Mouse (Mus musculus): ENCODE data around the gene Galns. TPM values are rescaled to one million over a fixed set of nuclear protein-coding genes. Genes with fewer than 3 reads are reported as not detected.
A peak's percentile ranks its signal among the peaks of the same experiment; 100 is the strongest.

Galns gene
- total RNA-seq, 2 experiments from 2014 or later, result 8.6 to 15.5 TPM

DNA sequence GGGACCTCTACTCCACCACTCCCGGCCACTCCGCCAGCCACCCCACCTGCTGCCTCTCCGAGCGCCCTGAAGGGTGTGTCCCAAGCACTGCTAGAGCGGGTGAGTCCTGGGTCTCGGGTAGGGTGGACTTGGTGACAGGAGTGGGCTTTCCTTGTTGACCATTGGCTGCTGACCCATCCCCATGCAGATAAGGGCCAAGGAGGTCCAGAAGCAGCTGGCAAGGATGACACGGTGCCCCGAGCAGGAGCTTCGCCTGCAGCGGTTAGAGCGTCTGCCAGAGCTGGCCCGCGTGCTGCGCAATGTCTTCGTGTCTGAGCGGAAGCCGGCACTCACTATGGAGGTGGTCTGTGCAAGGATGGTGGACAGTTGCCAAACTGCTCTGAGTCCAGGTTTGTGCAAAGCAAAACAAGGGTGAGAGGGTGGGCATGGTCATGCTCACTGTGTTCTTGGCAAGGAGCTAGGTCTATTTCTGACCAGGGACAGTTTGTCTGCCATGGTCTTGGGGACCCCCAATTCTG, 39.5 kb downstream of the Galns start:
- ATAC-seq (replicated peaks; ENCODE audit: low FRiP score, poor library complexity, severe bottlenecking), result no peak

DNA sequence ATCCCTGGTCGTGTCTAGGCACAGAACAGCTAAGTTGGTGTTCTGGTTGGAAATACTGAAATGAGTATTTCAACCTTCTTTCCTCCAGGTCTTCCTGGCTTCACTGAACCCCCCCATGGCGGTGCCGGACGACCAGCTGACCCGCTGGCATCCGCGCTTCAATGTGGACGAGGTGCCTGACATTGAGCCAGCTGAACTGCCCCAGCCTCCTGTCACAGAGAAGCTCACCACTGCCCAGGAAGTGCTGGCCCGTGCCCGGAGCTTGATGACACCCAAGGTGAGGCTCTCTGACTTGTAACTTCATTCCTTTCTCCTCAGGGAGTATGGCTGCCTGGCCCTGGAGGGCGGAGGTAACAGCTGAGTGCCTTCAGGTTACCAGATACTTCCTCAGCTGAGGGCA, 40.1 kb downstream of the Galns start:
- ATAC-seq (replicated peaks; ENCODE audit: low FRiP score, poor library complexity, severe bottlenecking), result no peak

DNA sequence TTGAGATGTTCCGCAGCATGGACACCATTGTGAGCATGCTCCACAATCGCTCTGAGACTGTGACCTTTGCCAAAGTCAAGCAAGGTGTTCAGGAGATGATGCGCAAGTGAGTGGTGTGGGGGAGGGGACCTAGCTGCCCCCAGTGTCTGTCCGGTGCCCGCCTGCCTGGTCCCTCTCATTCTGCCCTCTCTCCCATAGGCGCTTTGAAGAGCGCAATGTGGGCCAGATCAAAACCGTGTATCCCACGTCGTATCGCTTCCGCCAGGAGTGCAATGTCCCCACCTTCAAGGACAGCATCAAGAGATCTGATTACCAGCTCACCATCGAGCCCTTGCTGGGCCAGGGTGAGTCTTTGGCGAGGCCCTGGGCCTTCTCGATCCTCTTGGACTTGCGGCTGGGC, 41.3 kb downstream of the Galns start:
- ATAC-seq (replicated peaks; ENCODE audit: low FRiP score, poor library complexity, severe bottlenecking), result no peak

DNA sequence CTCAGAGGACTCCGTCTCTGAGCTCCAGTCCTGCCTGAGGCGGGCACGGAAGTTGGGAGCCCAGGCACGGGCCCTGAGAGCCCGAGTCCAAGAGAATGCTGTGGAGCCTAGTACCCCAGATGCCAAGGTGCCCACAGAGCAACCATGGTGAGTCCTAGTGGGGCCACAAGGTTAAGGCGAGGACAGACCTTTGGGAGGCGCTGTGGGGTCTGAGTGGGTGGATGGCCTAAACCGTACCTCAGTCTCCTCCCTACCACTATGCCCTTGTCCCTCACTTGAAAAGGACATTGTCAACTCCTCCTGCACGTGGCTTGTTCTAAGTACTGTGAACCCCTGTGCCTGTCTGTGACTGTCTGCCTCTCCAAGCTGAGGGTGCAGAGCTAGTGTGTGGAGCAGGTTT, 41.9 kb downstream of the Galns start:
- ATAC-seq (replicated peaks; ENCODE audit: low FRiP score, poor library complexity, severe bottlenecking), result 0 out of 2 replicates have a peak, but pooled peaks have one; percentile 14

DNA sequence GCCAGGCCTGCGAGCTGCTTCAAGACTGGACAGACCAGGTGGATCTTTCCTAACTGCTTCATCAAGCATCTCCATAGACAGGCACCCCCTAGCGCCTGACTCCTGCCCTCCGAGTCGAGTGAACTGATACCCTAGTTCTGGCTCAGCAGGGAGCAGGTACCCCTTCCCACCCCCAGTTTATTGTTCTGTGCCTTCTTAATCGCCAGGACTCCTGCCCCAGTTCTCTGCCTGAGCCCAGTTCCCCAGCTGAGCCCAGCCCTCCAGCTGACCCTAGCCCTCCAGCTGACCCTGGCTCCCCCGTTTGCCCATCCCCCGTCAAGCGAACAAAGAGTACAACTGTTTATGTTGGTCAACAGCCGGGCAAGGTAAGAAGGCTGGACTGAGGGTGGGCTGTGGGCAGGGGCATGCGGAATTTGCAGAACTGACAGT, 42.4 kb downstream of the Galns start:
- ATAC-seq (replicated peaks; ENCODE audit: low FRiP score, poor library complexity, severe bottlenecking), result peak; percentile 55

DNA sequence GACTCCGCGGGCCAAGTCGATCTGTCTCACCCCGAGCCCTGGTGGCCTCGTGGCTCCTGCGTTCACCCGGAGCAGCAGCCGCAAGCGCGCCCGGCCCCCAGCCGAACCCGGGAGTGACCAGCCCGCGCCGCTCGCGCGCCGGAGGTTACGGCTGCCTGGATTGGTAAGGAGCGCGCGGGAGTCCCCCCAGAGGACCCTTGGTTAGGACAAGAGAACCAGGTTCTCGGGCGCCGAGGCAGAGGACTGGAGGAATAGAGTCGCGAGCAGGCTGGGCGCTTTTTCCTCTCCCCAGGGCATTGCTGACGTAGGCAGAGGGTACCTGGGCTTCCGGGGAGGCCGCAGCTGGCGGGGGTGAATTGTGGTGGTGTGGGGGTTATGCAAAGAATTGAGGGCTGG, 43.2 kb downstream of the Galns start:
- ATAC-seq (replicated peaks; ENCODE audit: low FRiP score, poor library complexity, severe bottlenecking), result peak; percentile 7; the same call in 1 of the 2 replicates

DNA sequence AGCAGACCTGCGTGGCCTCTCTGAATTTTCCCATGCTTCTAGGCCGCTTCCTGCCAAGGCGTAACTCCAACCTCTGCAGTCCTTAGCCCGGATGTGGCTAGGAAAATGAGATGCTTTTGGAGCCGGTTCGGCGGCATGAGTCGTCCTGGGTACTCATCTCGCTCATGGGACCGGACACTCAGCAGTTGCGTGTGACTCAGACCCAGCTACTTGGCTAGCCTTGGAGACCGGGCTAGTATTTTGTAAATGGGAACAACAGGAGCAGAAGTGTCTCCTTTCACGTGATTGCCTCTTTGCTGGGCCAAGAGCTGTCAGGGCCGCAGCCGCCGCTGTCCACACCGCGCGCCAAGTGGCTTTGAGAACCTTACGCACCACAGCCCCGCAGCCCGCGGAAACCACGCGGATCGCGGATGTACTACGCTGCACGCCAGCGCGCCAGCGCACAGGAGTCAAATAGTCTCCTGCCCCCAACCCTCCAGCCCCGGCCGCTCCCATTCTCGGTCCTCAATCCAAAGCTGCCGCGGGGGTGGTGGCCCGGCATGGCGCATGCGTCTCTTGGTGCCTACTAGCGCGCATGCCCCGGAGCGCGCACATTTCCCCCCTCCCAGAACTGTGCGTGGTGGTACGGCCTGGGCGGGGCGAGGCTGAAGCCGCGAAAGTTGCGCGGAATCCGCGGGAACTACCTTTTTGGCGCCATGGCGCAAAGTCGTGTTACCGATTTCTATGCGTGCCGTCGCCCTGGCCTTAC, 43.7 kb downstream of the Galns start, which contains the start of gene Cdt1:
Gene Cdt1 (plus strand): TSS at position 655 of the 748 bp plus-strand sequence.
- ATAC-seq (replicated peaks; ENCODE audit: low FRiP score, poor library complexity, severe bottlenecking), result peak; percentile 87

DNA sequence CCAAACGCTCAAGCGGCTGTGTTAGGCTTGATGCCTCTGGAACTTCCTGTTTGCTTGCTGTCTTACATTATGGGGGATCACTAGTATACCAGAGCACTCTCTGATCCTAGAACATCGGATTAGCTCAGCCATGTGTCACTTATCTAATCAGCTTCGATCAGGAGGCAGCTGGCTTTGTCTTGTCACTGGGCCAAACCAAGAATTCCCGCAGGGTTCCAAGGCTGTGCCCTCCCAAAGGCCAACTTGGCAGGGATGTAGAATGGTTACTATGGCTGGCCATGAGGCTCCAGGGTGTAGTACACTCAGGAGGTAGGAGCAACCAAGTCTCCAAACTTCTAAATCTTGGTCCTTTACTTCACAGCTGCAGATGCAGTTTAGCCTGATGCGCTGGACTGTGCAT, 44.5 kb downstream of the Galns start:
- ATAC-seq (replicated peaks; ENCODE audit: low FRiP score, poor library complexity, severe bottlenecking), result 0 out of 2 replicates have a peak, but pooled peaks have one; percentile 0

DNA sequence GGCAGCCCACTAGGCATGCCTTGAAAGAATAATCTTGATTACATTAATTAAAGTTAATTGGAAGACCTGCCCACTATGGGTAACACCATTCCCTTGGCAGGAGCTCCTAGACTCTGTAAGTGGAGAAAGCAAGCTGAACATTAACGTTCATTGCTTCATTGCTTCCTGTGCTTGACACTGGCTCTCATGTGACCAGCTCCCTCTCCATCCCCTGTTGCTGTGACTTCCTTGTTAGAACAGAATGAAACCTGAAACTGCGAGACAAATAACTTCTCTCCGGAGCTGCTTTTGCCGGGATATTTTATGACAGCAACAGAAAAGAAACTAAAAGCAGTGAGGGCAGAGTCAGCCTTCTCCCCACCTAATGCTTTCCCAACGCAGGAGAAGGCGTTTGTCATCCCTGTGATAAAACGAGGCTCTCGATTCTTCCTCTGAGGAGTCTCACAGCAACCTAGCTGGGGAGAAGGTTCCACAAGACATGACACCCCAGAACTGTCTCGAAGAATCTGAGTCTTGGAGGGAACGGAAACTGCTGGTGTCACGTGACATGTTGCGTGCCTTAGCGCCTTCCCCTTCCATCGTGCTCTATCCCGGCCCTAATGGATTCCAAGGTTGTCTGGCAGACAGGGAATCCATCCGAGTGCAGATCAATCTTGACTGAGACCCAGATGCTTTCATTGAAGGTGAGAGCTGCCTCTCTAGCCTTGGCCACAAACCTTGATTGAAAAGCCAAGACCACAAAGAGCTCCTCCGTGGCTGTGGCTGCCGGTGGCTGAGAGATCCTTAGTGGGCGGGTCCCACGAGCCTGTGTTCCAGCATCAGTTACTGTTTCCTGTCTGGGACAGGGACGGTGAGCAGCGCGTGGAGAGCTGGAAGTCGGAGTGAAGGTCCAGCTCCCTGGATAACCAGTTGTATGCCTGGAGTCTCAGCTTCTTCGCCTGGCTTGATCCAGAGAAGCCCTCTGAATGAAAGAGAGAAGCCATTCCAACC, 46.6 kb downstream of the Galns start:
- no peak for ATAC-seq (replicated peaks; ENCODE audit: low FRiP score, poor library complexity, severe bottlenecking)

DNA sequence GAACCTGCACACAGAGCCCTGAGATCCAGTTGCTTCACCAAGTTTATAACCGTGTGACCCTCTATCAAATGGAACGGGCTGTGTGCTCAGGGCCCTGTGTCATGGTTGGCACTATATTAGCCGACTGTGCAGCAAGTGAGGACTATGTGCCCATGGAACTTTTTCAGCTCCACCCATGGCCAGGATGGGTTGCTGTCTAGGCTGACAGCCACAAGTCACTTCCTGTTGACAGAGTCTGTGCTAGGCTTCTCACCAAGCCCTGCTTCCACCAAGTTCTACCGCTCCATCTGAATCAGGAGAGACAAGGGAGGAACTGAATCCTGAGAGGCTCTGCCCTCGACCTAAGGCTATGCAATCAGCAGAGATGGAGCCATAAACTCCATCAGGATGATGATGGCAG, 50.1 kb downstream of the Galns start:
- ATAC-seq (replicated peaks; ENCODE audit: low FRiP score, poor library complexity, severe bottlenecking), result no peak

DNA sequence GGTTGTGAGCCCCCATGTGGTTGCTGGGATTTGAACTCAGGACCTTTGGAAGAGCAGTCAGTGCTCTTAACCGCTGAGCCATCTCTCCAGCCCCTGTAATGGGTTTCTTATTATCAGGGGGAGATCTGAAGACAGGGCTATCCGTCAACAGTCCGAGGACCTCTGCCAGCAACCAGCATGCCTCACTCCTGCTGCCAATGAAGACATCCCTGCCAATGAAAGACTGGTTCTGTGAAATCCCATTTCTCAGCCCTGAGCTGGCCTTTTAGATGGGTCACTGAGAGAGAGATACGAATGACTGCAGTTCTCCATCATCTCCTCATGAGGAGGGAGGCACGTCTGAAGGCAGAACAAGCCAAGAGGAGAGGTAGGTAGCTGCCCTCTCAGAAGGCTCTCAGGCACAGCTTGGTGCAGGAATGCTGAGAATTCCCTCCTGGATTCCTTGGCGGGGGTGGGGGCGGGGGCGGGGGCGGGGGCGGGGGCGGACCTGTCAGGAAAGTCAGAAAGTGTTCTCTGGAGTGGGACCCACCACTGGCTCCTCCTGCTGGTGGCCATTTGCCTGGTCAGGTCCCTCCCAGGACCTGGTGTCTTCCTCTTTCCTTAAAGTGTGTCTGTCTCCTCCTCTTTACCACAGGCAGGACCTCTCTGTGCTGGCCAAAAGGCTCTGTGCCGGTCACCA, 52.5 kb downstream of the Galns start:
- ATAC-seq (replicated peaks; ENCODE audit: low FRiP score, poor library complexity, severe bottlenecking), result no peak

DNA sequence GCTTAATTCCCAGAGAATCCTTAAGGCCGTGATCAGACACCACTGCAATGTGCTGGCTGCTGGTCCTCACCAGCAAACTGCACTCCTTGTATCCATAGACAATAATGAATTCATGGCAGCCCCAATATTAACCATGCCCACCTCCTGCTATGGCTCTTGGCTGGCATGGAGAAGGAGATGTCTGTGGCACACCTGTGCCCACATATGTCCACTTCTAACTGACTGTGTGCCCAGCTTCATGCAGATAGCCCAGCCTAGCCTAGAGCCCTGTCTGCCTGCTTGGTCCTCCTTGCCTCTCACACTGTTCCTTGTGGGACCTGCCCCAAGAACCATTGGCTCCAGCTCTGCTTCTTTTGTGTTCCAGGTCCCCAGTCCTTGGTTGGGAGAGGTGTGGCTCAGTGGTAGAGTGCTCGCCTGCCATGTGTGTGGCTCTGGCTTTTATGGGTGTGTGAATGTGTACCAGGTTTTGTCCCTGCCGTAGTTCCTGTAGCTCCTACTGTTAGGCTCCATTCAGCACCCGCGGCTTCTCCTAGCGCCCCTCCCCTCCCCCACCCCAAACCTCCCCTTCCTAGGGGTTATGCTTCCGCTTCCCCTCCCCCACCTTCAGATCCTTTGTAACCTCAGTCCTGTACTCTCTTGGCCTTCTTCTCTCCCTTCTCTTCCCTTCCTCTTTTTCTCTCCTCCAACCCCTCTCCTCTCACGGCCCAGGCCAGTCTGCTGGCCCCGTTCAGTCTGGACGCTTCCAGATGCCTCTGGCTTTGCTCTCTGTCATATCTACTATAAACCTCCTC, 53.8 kb downstream of the Galns start:
- ATAC-seq (replicated peaks; ENCODE audit: low FRiP score, poor library complexity, severe bottlenecking), result no peak

DNA sequence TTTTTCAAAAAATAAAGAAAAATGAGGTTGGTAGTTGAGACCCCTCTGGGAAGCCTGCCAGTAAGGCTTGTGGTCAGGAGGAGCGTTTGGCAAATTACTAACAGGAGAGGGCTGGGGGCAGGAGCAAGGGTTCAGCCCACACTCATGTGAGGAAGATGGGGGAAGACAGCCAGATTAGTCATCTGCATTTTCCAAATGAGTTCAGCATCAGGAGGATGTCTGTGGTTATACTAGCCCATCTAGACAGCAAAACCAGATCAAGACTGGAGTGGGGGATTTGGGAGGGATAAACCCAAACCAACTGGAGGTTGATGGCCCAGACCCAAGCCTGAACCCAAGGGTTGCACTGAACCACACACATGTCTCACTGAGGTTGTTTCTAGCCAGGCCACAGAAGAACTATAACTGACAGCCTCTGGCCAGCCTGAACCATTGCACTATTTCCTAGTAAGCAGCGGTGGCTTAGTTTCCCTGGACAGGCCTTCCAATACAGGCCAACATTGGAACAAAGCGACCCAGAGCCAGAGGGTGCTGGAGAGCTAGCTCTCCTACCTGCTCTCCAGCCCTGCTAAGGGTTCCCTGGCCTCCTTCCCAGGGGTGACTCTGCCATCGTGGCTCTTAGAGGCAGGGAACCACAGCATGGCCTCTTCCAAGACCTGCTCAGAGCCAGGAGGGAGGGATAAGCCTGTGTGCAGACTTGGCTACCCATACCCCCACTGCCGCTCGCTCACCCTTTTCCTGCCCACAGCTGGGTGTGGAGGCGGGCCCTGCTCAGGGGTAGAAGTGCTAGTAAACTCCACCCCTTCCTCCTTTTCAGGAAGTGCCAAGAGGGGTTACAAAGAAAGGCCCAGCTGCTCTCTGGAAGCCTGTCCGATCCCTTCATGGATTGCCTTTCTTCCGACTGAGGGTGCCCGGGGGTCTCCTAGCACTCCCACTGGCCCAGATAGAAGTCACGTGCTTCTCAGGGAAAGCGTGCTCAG, 54.9 kb downstream of the Galns start:
- peak; percentile 56 for ATAC-seq (replicated peaks; ENCODE audit: low FRiP score, poor library complexity, severe bottlenecking)

DNA sequence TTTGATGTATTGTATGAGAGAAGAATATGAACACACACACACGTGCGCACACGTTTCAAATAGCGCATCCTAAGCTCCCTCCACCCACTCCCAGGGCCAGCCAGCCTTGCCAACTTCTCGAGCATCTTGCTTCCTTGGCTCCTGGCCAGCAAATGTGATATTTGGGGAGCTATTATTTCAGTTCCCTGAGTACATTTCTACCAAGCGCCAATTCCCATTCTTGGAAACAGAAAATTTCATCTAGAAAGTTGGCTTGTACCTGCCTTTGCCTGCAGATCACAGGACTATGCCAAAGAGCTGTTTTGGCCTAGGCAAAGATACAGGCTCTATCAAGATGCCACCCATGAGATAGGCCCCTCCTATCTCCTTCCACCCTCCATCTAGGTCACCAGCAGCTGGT, 56.5 kb downstream of the Galns start:
- ATAC-seq (replicated peaks; ENCODE audit: low FRiP score, poor library complexity, severe bottlenecking), result no peak

DNA sequence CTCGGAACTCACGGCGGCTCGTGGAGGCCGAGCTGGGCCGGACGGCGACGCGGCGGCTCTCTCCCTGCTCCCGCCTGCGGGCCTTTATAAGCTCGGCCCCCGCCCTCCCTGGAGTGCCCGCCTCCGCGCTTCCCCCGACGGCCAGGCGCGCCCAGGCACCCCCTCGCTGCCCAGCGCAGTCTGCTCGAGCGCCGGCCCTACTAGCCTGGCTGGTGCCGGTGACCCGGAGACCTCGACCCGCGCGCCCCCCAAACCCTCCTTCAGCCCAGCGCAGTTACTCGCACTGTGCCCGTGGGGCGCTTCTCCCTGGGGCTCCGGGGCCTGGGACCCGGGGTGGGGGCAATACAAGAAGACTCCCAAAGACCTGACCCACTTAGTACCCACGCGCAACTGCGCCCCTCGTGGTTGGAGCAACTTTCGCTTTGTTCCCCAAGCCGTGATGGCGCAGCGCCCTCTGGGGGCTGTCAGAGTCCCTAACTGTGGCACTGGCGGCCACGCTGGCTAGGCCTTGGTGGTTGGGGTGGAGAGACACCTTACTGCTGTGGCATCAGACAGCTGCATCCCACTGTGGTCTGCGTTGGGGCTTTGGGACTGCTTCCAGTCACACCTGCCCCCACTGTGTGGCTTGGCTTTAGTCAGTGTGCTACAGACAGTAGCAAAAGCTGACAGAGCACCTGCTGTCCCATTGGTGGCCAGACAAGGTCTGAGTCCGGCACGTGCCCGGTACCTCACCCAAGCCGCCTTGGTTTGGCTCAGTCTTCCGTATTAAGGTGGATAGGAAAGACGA, 59.8 kb downstream of the Galns start, which contains the start of gene Piezo1:
Gene Piezo1 (minus strand): TSS at position 65 of the 787 bp plus-strand sequence.
- peak; percentile 72 for ATAC-seq (replicated peaks; ENCODE audit: low FRiP score, poor library complexity, severe bottlenecking)

DNA sequence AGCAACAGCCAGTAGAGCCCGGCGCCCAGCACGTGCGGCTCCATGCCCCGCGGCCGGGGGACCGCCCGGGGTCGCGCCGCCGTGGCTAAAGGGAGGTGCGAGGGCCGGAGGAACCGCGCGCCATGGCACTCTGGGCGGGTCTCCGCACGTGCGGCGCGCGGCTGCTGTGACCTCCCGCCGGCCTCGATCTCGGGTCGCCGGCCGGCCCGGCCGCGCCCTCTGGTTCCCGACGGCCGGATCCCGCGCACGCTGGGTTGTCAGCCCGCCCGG, 60.3 kb downstream of the Galns start:
- no peak for ATAC-seq (replicated peaks; ENCODE audit: low FRiP score, poor library complexity, severe bottlenecking)

DNA sequence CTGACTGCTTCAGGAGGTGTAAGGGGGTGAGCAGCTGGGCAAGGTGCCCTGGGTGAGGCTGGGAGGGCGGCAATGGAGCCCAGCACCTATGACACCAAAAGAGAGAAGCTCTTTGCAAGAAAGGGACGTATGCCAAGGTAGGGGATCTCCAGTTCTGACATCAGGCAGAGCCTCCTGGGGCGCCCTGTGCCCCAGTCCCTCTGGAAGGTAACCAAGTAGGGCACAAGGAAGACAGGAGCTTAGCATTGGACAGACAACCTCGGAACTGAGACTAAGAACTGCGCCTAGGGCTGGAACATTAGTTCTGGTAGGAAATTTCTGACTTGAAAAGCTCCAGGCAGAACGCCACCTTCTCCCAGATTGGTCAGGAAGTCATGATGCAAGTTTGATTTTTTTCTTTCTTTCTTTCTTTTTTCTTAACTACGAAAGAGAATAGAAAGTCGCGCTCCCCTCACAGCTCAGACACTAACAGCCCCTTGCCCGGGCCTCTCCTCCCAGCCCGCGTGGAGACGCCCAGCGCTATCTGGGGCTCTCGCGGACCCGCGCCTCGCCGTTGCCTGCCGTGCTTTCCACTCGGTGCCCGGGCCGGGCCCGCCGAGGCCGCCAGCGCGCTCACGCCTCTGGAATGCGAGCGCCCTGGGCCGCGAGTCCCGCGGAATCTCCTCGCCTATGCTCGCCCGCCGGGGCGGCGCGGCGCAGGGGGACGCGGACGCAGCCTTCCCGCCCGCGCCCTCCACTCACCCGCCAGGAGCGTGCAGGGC, 60.8 kb downstream of the Galns start:
- 0 out of 2 replicates have a peak, but pooled peaks have one; percentile 13 for ATAC-seq (replicated peaks; ENCODE audit: low FRiP score, poor library complexity, severe bottlenecking)
